Mouse (Mus musculus) urinary bladder, postnatal 14 days (tissue): ENCODE results near the gene Prn.

Experiments used
- DNase-seq: peaks from one replicate; pipeline ENCODE4 v3.0.0; 2021; ENCODE audit warnings: low spot score

Gene Prn

GRCm38 (mm10) chr2:131909683-131910572 is at the start of gene Prn, which contains the start of gene Prnp:
Gene Prn (plus strand): TSS chr2:131909957.
Gene Prnp (plus strand): TSS chr2:131909928.
- peak; percentile 92 for DNase-seq

- DNase-seq: no peak
Measured at GRCm38 (mm10) chr2:131862617-131863275, 47.0 kb upstream of the Prn start.

GRCm38 (mm10) chr2:131863472-131863871 is 46.3 kb upstream of the Prn start:
- no peak for DNase-seq

- DNase-seq: no peak
Measured at GRCm38 (mm10) chr2:131864262-131864796, 45.4 kb upstream of the Prn start.

- DNase-seq: no peak
Measured at GRCm38 (mm10) chr2:131866676-131867075, 43.1 kb upstream of the Prn start.

GRCm38 (mm10) chr2:131868983-131869382 is 40.8 kb upstream of the Prn start:
- DNase-seq: no peak

- DNase-seq: no peak
Measured at GRCm38 (mm10) chr2:131873376-131873775, 36.4 kb upstream of the Prn start.

- DNase-seq: no peak
Measured at GRCm38 (mm10) chr2:131876551-131877265, 33.0 kb upstream of the Prn start.

GRCm38 (mm10) chr2:131881766-131882165 is 28.0 kb upstream of the Prn start:
- no peak for DNase-seq

- DNase-seq: no peak
Measured at GRCm38 (mm10) chr2:131883136-131883535, 26.6 kb upstream of the Prn start.

- DNase-seq: no peak
Measured at GRCm38 (mm10) chr2:131886503-131887160, 23.1 kb upstream of the Prn start.

- no peak for DNase-seq
Measured at GRCm38 (mm10) chr2:131888233-131888632, 21.5 kb upstream of the Prn start.

- no peak for DNase-seq
Measured at GRCm38 (mm10) chr2:131892534-131892933, 17.2 kb upstream of the Prn start.

GRCm38 (mm10) chr2:131895106-131895505 is 14.7 kb upstream of the Prn start:
- no peak for DNase-seq

- no peak for DNase-seq
Measured at GRCm38 (mm10) chr2:131896011-131896410, 13.7 kb upstream of the Prn start.

- DNase-seq: no peak
Measured at GRCm38 (mm10) chr2:131897336-131898109, 12.2 kb upstream of the Prn start.

- peak; percentile 18 for DNase-seq
Measured at GRCm38 (mm10) chr2:131902423-131902822, 7.3 kb upstream of the Prn start.

GRCm38 (mm10) chr2:131902867-131903266 is 6.9 kb upstream of the Prn start:
- DNase-seq: peak; percentile 69

GRCm38 (mm10) chr2:131905025-131905424 is 4.7 kb upstream of the Prn start:
- DNase-seq: no peak

- DNase-seq: no peak
Measured at GRCm38 (mm10) chr2:131905776-131906175, 4.0 kb upstream of the Prn start.

GRCm38 (mm10) chr2:131906266-131906665 is 3.5 kb upstream of the Prn start:
- no peak for DNase-seq
